Mouse (Mus musculus) forebrain, embryonic 14.5 days (tissue): ENCODE results near the gene Gpn2. TPM values are rescaled to one million over a fixed set of nuclear protein-coding genes. Genes with fewer than 3 reads are reported as not detected.

Experiments
- ATAC-seq: fragments of 200-750 bp; cut with Nextera tagmentation; 2 replicates; pipeline ENCODE4 v1.8.0; 2017; ENCODE audit warnings: mild to moderate bottlenecking, moderate library complexity
- DNase-seq: peaks from one replicate; pipeline ENCODE4 v3.0.0-alpha.2; 2015; ENCODE audit warnings: low spot score
- H3K27ac ChIP-seq: fragments of 300-500 bp; sonication (generic); 2 replicates; pipeline ENCODE4 v1.5.1; 2014; ENCODE audit warnings: low read depth, mild to moderate bottlenecking, control low read depth, low read length, moderate library complexity
- H3K27me3 ChIP-seq: fragments of 300-500 bp; sonication (generic); replicated peaks from 2 replicates; pipeline ENCODE4 v1.6.1; 2014; ENCODE audit warnings: low read length, control low read depth, mixed read lengths; ENCODE audit not compliant: control insufficient read depth, insufficient read depth
- H3K36me3 ChIP-seq: fragments of 300-500 bp; sonication (generic); 2 replicates; pipeline ENCODE4 v1.6.1; 2014; ENCODE audit warnings: low read length, control low read depth; ENCODE audit not compliant: control insufficient read depth, insufficient read depth
- H3K4me1 ChIP-seq: fragments of 300-500 bp; sonication (generic); 2 replicates; pipeline ENCODE4 v1.6.1; 2014; ENCODE audit warnings: antibody characterized with exemption, low read length, control low read depth; ENCODE audit not compliant: control insufficient read depth, insufficient read depth
- H3K4me2 ChIP-seq: fragments of 300-500 bp; sonication (generic); 2 replicates; pipeline ENCODE4 v1.6.1; 2014; ENCODE audit warnings: mild to moderate bottlenecking, control low read depth, low read length
- H3K4me3 ChIP-seq: fragments of 300-500 bp; sonication (generic); 2 replicates; pipeline ENCODE4 v1.5.1; 2014; ENCODE audit warnings: low read depth, low read length, control low read depth
- H3K9ac ChIP-seq: fragments of 300-500 bp; sonication (generic); 2 replicates; pipeline ENCODE4 v1.6.1; 2014; ENCODE audit warnings: mild to moderate bottlenecking, low read length, control low read depth, moderate library complexity
- H3K9me3 ChIP-seq: fragments of 300-500 bp; sonication (generic); replicated peaks from 2 replicates; pipeline ENCODE4 v1.6.1; 2016; ENCODE audit warnings: low read length, control low read depth, mixed read lengths; ENCODE audit not compliant: control insufficient read depth
- WGBS: fragments of 180-500 bp; shearing (Covaris S2); extraction: QIAGEN DNeasy Blood & Tissue Kit; methylation state at CpG from one replicate; pipeline ENCODE4 v1.1.7; 2014; 5-methylcytosine and 5-hydroxymethylcytosine counted together
- polyA plus RNA-seq: library from polyadenylated mRNA; unstranded; fragments of >200 nt; fragmentation: Nextera tagmentation; extraction: Ambion mirVana; gene quantifications from 2 replicates; pipeline ENCODE4 v1.2.1, GENCODE M21; 2014

Gpn2 gene
- polyA plus RNA-seq, result 29.3 and 30.1 TPM in 2 replicates

DNA sequence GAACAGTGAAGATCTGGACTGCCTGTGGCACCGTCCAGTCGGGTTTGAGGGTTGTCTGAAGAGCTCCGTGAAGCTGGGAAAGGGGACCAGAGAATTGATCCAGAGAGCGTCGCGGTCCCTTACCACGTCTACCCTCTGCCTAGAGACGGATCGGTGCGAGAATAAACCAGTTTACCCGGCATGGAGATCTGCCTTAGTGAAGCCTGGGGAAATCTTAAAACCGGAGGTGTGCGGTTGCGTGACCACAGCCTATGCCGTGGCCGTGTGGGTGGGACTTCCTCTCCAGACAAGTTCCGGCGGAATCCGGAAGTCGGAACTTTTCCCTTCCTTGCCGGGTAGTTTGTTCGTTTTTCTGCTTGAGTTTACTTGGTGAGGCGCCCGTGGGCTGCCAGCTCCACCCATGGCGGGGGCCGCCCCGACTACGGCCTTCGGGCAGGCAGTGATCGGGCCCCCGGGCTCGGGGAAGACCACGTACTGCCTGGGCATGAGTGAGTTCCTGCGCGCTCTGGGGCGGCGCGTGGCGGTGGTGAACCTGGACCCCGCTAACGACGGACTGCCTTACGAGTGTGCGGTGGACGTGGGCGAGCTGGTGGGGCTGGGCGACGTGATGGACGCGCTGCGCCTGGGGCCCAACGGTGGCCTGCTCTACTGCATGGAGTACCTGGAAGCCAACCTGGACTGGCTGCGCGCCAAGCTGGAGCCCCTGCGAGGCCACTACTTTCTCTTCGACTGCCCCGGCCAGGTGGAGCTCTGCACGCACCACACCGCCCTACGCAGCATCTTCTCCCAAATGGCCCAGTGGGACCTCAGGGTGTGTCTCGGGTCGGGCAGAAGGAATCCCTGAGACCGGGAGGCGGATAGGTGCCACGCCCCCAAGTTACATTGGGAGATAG, at the start of gene Gpn2:
Gene Gpn2, plus strand, starts transcription at position 304 of the 893 bp plus-strand sequence.
- Histone ChIP-seq H3K4me3 (peak within 1 kb of the TSS; percentile 88), H3K4me2 (peak within 1 kb of the TSS; percentile 100), H3K27me3 (no peaks in the 10 kb centered on the region), H3K36me3 (peaks cover 65% of the 10 kb centered on the region), H3K27ac (peak within 1 kb of the TSS; percentile 74; the same call in 1 of the 2 replicates), H3K9ac (peak within 1 kb of the TSS; percentile 89), H3K4me1 (peaks cover 10% of the 10 kb centered on the region; the same call in 1 of the 2 replicates), H3K9me3 (no peaks in the 10 kb centered on the region)
- DNase-seq (peak; percentile 91), ATAC-seq (peak; percentile 95)
- 2% methylated on average over 65 of the region's 65 CpGs for WGBS

GRCm38 (mm10) chr4:133536081-133536480, 48.1 kb upstream of the Gpn2 start:
- ATAC-seq, result no peak
- Histone ChIP-seq H3K9me3 (no peaks in the 10 kb centered on the region), H3K4me3 (no peak overlapping the region), H3K27ac (no peak overlapping the region), H3K4me2 (no peak overlapping the region), H3K27me3 (no peaks in the 10 kb centered on the region), H3K4me1 (no peaks in the 10 kb centered on the region), H3K36me3 (peaks cover 94% of the 10 kb centered on the region), H3K9ac (no peak overlapping the region)
- DNase-seq, result no peak
- 89% methylated on average over 3 of the region's 3 CpGs for WGBS

DNA sequence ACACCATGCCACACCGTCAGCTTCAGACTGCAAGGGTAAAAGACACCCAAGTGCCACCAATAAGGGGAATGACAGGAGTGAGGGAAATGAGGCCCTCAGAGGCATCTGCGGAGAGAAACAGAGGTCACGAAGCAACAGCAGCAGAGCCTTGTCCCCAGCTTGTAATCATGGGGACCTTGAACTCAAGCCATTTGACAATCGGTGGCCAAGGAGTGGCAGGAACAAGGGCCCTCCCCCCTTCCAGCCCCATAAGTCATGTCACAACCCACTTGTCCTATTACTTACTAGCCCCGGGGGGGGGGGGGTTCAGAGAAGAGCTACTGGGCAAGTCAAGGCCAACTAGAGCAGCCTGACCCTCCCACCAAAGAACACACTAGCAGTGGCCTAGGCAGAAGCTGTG, 47.5 kb upstream of the Gpn2 start:
- Histone ChIP-seq H3K27ac (no peak overlapping the region), H3K9me3 (no peaks in the 10 kb centered on the region), H3K9ac (no peak overlapping the region), H3K4me3 (no peak overlapping the region), H3K36me3 (peaks cover 93% of the 10 kb centered on the region), H3K27me3 (no peaks in the 10 kb centered on the region), H3K4me2 (no peak overlapping the region), H3K4me1 (no peaks in the 10 kb centered on the region)
- ATAC-seq, result no peak
- DNase-seq, result no peak
- WGBS, result 92% methylated on average over 5 of the region's 5 CpGs

GRCm38 (mm10) chr4:133545272-133546231, 38.6 kb upstream of the Gpn2 start, which contains the start of gene Nudc:
TSS of gene Nudc (minus strand) at chr4:133545996.
- Histone ChIP-seq H3K27me3 (no peaks in the 10 kb centered on the region), H3K27ac (peak within 1 kb of the TSS; percentile 61; the same call in 1 of the 2 replicates), H3K4me2 (peak within 1 kb of the TSS; percentile 88), H3K9me3 (no peaks in the 10 kb centered on the region), H3K4me1 (peaks cover 10% of the 10 kb centered on the region), H3K4me3 (peak within 1 kb of the TSS; percentile 90), H3K36me3 (peaks cover 22% of the 10 kb centered on the region), H3K9ac (peak within 1 kb of the TSS; percentile 87)
- DNase-seq, result peak; percentile 98
- WGBS, result under 1% methylated on average over 73 of the region's 77 CpGs
- ATAC-seq, result peak; percentile 100

GRCm38 (mm10) chr4:133552029-133552428, 32.1 kb upstream of the Gpn2 start:
- WGBS, result 92% methylated on average over 1 of the region's 1 CpGs
- H3K36me3 ChIP-seq, result no peaks in the 10 kb centered on the region
- no peak for ATAC-seq

DNA sequence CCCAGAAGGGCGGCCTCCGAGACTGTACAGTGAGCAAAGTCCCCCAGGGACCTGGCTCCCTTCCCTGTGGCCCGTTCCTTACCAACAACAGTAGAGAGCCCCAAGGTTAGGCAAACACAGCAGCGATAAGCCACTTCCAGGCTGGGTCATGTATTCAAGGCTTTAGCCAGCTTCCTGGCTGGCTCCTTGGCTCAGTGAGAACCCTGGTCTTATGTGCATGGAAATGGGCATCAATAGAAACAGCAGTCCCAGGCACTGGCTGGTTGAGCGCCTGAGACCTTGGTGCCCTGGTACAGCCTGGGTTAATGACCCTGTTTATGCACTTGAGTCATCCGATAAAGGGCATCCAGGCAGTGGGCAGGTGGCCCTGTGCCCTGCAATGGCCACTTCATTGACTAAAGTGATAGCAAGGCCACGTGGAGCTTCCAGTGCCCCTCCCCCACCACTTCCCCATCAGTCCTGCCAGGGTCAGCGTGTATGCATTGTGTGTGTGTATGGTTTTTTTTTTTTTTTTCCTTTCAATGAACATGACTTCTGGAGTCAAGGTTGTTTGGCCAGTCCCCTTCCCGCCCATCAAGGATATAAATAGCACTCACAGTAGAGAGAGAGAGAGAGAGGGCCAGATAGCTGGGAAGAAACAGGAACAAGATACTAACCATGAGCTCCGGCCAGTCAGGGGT, 31.3 kb upstream of the Gpn2 start, which contains the start of gene Nr0b2:
Gene Nr0b2, plus strand, starts transcription at position 609 of the 680 bp plus-strand sequence.
- no peak within 1 kb of the TSS for H3K27ac ChIP-seq
- H3K36me3 ChIP-seq, result no peaks in the 10 kb centered on the region
- no peaks in the 10 kb centered on the region for H3K27me3 ChIP-seq
- 72% methylated on average over 10 of the region's 10 CpGs for WGBS
- ATAC-seq (no peak), DNase-seq (no peak)
- H3K4me2 ChIP-seq, result no peak within 1 kb of the TSS
- H3K9me3 ChIP-seq, result no peaks in the 10 kb centered on the region
- H3K9ac ChIP-seq, result no peak within 1 kb of the TSS
- no peaks in the 10 kb centered on the region for H3K4me1 ChIP-seq
- H3K4me3 ChIP-seq, result no peak within 1 kb of the TSS

More at GRCm38 (mm10) chr4:133552029-133552428, 32.1 kb upstream of the Gpn2 start:
- Histone ChIP-seq H3K4me3 (no peak overlapping the region), H3K27me3 (no peaks in the 10 kb centered on the region), H3K9me3 (no peaks in the 10 kb centered on the region), H3K9ac (no peak overlapping the region), H3K27ac (no peak overlapping the region), H3K4me2 (no peak overlapping the region), H3K4me1 (no peaks in the 10 kb centered on the region)
- DNase-seq, result no peak

DNA sequence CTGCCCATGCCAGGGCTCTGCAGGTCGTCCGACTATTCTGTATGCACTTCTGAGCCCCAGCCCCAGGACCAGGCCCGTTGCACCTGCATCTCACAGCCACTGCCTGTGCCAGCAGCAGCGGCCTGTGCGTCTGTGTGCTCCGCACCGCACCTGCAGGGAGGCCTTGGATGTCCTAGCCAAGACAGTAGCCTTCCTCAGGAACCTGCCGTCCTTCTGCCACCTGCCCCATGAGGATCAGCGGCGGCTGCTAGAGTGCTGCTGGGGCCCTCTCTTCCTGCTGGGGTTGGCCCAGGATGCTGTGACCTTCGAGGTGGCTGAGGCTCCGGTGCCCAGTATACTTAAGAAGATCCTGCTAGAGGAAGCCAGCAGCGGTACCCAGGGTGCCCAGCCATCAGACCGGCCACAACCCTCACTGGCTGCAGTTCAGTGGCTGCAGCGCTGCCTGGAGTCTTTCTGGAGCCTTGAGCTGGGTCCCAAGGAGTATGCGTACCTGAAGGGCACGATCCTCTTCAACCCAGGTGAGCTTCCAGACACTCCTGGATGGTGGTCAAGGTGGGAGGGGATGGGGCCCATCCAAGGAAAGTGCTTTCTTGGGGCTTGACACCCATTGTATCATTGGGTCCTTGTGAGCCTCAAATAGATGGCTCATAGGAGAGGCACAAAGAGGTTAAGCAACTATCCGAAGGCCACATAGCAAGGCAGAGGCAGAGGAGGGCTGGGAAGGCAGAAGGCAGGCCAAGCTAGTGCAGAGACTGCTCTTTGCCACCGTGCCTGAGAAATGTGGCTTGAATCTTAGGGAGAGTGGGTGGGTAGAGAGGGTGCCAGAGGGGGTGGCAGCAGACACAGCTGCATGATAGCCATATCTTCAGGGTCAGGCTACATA, 30.5 kb upstream of the Gpn2 start:
- ATAC-seq (no peak), DNase-seq (no peak)
- Histone ChIP-seq H3K36me3 (no peaks in the 10 kb centered on the region), H3K9ac (no peak overlapping the region), H3K27me3 (no peaks in the 10 kb centered on the region), H3K4me2 (no peak overlapping the region), H3K27ac (no peak overlapping the region), H3K4me1 (no peaks in the 10 kb centered on the region), H3K9me3 (no peaks in the 10 kb centered on the region), H3K4me3 (no peak overlapping the region)
- 76% methylated on average over 19 of the region's 19 CpGs for WGBS
